Mouse (Mus musculus): Measurements from ENCODE around the gene Gm20696.

DNA sequence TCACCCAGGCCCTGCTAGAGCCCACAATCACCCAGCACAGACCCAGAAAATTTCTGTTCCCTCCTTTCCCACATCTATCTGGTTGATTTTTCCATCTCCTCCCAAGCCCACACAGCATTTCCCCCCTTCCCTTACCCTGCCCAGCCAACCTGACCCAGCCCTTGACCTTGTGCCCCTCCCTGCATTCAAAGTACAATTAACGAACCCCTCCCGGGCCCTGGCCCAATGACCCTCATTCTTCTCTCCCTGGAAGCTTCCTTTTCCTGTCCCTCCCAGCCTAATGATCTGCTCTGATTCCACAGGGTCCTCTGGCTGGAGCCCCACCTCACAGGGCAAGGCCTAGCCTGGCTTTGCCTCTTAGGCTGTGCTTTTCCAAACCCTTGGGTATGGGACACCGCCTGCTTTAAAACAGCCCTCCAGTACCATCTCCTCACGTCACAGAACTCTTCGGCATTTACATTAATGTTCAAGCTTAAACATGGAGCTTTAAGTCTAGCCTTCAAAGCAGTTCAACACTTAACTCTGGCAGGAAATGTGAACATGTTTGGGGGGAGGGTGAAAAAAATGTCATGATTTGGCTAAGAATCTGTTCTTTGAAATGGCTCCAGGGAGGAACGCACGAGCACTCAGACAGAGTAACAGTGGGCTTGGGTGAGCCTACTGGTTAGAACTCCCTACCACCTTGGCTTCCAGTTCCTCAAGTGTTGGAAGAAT is 287.4 kb downstream of the Gm20696 start:
- no peak for TF ChIP-seq CTCF (IDR thresholded peaks at IDR 0.05; ENCODE audit: low read depth)
- no peak for TF ChIP-seq EP300 (optimal IDR thresholded peaks at IDR 0.05)
